Mouse (Mus musculus) cortical plate, adult 2 months (tissue): ENCODE measurements around the gene Ifi44.

Source experiments
- CTCF ChIP-seq: fragments of 200-500 bp; IDR thresholded peaks from 2 replicates; pipeline ENCODE4 v1.5.1; 2011; ENCODE audit warnings: mild to moderate bottlenecking, control low read depth, low read length; ENCODE audit not compliant: insufficient read depth; ENCODE audit errors: extremely low read depth
- POLR2A ChIP-seq: fragments of 200-500 bp; IDR thresholded peaks from 2 replicates; pipeline ENCODE4 v1.6.1; 2011; ENCODE audit warnings: mild to moderate bottlenecking, low read length, control low read depth; ENCODE audit not compliant: insufficient read depth; ENCODE audit errors: extremely low read depth

DNA sequence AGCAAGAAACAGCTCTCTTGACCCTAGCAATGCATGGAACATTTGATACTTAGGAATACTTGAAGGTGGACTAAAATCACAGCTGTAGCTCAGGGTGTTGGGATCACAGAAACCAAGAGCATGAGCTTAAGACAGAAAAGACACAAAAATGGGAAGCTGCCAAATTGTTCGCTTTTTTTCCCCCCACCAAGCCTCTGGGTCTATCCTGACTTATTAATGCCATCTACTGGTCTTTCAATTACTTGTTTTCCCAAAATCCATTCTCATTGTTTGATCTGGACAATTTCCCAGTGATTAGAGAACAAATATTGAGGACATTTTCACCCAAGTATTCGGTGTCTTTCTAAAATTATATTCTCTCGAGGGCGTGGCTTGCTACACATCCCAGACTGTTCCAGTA is 42.4 kb downstream of the Ifi44 start:
- no peak for TF ChIP-seq POLR2A
- TF ChIP-seq CTCF, result no peak
